Mouse (Mus musculus) myocyte (in vitro differentiated cells): ENCODE measurements around the gene Celsr2. TPM values are rescaled to one million over a fixed set of nuclear protein-coding genes. Genes with fewer than 3 reads are reported as not detected.

ENCODE experiments used
- H3K27me3 ChIP-seq: one replicate; pipeline ENCODE4 v1.6.1; 2011; ENCODE audit not compliant: control insufficient read depth, insufficient read depth, insufficient read length
- H3K36me3 ChIP-seq: one replicate; pipeline ENCODE4 v1.6.1; 2011; ENCODE audit not compliant: control insufficient read depth, insufficient read depth
- H3K4me2 ChIP-seq: one replicate; pipeline ENCODE4 v1.6.1; 2011; ENCODE audit warnings: low read depth, control low read depth
- H3K4me3 ChIP-seq: one replicate; pipeline ENCODE4 v1.5.1; 2011; ENCODE audit warnings: mild to moderate bottlenecking, control low read depth, moderate library complexity
- H3K79me2 ChIP-seq: one replicate; pipeline ENCODE4 v1.6.1; 2011; ENCODE audit not compliant: control insufficient read depth, insufficient read depth
- H3ac ChIP-seq: one replicate; pipeline ENCODE4 v1.6.1; 2011; ENCODE audit not compliant: control insufficient read depth, insufficient read length
- CEBPB ChIP-seq: IDR thresholded peaks from 2 replicates; pipeline ENCODE4 v1.6.1; 2011; ENCODE audit warnings: mild to moderate bottlenecking, moderate library complexity; ENCODE audit not compliant: poor library complexity, insufficient read depth, severe bottlenecking
- E2F4 ChIP-seq: IDR thresholded peaks from one replicate; pipeline ENCODE4 v1.6.1; 2011; ENCODE audit warnings: mild to moderate bottlenecking, control low read depth, moderate library complexity; ENCODE audit not compliant: insufficient read depth
- MAX ChIP-seq: IDR thresholded peaks from one replicate; pipeline ENCODE4 v1.6.1; 2011; ENCODE audit warnings: low read depth, mild to moderate bottlenecking, control low read depth
- MYOD1 ChIP-seq, 3 experiments: IDR thresholded peaks; one replicate each; pipeline ENCODE4 v1.6.1; 2011; ENCODE audit warnings: control low read depth in 2 of 3, low read depth in 2 of 3, mild to moderate bottlenecking in 2 of 3, moderate library complexity in 1 of 3; ENCODE audit not compliant: insufficient read length in 2 of 3, control insufficient read depth in 1 of 3
- MYOG ChIP-seq, 3 experiments: IDR thresholded peaks; one replicate each; pipeline ENCODE4 v1.6.1; 2011; ENCODE audit warnings: control low read depth in 2 of 3, low read depth in 2 of 3, mild to moderate bottlenecking in 2 of 3; ENCODE audit not compliant: insufficient read length in 2 of 3, control insufficient read depth in 1 of 3, insufficient read depth in 1 of 3
- POLR2A ChIP-seq: IDR thresholded peaks from one replicate; pipeline ENCODE4 v1.6.1; 2011; ENCODE audit warnings: low read depth, mild to moderate bottlenecking, control low read depth, moderate library complexity; ENCODE audit not compliant: insufficient read length
- POLR2AphosphoS2 ChIP-seq: IDR thresholded peaks from one replicate; pipeline ENCODE4 v1.6.1; 2011; ENCODE audit warnings: low read depth, control low read depth; ENCODE audit not compliant: insufficient read length
- REST ChIP-seq: IDR thresholded peaks from one replicate; pipeline ENCODE4 v1.6.1; 2011; ENCODE audit warnings: mild to moderate bottlenecking, control low read depth, moderate library complexity; ENCODE audit not compliant: insufficient read depth, insufficient read length
- SRF ChIP-seq: IDR thresholded peaks from one replicate; pipeline ENCODE4 v1.6.1; 2011; ENCODE audit warnings: low read depth; ENCODE audit not compliant: control insufficient read depth, insufficient read length
- TCF12 ChIP-seq: IDR thresholded peaks from one replicate; pipeline ENCODE4 v1.6.1; 2011; ENCODE audit warnings: mild to moderate bottlenecking, control low read depth; ENCODE audit not compliant: poor library complexity, insufficient read depth, severe bottlenecking
- TCF3 ChIP-seq: IDR thresholded peaks from one replicate; pipeline ENCODE4 v1.6.1; 2011; ENCODE audit warnings: low read depth, control low read depth; ENCODE audit not compliant: insufficient read length
- USF1 ChIP-seq: IDR thresholded peaks from one replicate; pipeline ENCODE4 v1.6.1; 2011; ENCODE audit warnings: low read depth, mild to moderate bottlenecking, control low read depth, moderate library complexity
- polyA plus RNA-seq: library from polyadenylated mRNA; unstranded; fragments of >200 nt; fragmentation: generic; extraction: Trizol; gene quantifications from one replicate; pipeline ENCODE4 v1.2.1, GENCODE M21; 2012; ENCODE audit warnings: missing spikeins

Gene Celsr2
- polyA plus RNA-seq, 1 experiment = not detected

- no peaks in the 10 kb centered on the region for H3K36me3 ChIP-seq
- no peaks in the 10 kb centered on the region for H3K79me2 ChIP-seq
- TF ChIP-seq SRF = no peak
- TF ChIP-seq E2F4 = no peak
- no peak for TF ChIP-seq TCF12
- no peak for TF ChIP-seq TCF3
- TF ChIP-seq USF1 = no peak
- no peak for TF ChIP-seq MYOG (IDR thresholded peaks at IDR 0.05; ENCODE audit: control insufficient read depth in 1 of 3, insufficient read depth in 1 of 3, insufficient read length in 2 of 3, low read depth in 2 of 3)
- no peak overlapping the region for H3ac ChIP-seq
- peaks cover 91% of the 10 kb centered on the region for H3K27me3 ChIP-seq
- no peak overlapping the region for H3K4me3 ChIP-seq
- H3K4me2 ChIP-seq = no peak overlapping the region
These were observed 12.8 kb downstream of the Celsr2 start for GRCm38 (mm10) chr3:108402528-108402920.

- Histone ChIP-seq H3K79me2 (no peaks in the 10 kb centered on the region), H3K36me3 (no peaks in the 10 kb centered on the region), H3K4me3 (no peak overlapping the region), H3K4me2 (no peak overlapping the region), H3ac (no peak overlapping the region), H3K27me3 (peaks cover 92% of the 10 kb centered on the region)
- TF ChIP-seq SRF = no peak
- no peak for TF ChIP-seq TCF12
- TF ChIP-seq TCF3 = no peak
- no peak for TF ChIP-seq POLR2A
- TF ChIP-seq REST = no peak
- TF ChIP-seq POLR2AphosphoS2 = no peak
- peak in 2 of 3 experiments; percentile 57 to 63 for TF ChIP-seq MYOG (IDR thresholded peaks at IDR 0.05; ENCODE audit: control insufficient read depth in 1 of 3, insufficient read depth in 1 of 3, insufficient read length in 2 of 3, low read depth in 2 of 3)
- TF ChIP-seq MYOD1 (IDR thresholded peaks at IDR 0.05; ENCODE audit: control insufficient read depth in 1 of 3, insufficient read length in 2 of 3, low read depth in 2 of 3) = peak in 1 of 3 experiments; percentile 72
- TF ChIP-seq USF1 = peak; percentile 65
These were observed 13.4 kb downstream of the Celsr2 start for GRCm38 (mm10) chr3:108401692-108402527.

- no peaks in the 10 kb centered on the region for H3K79me2 ChIP-seq
- TF ChIP-seq CEBPB = no peak
- no peak for TF ChIP-seq POLR2A
- no peak for TF ChIP-seq SRF
- TF ChIP-seq MAX = no peak
- no peak for TF ChIP-seq USF1
- no peak for TF ChIP-seq E2F4
- TF ChIP-seq TCF12 = no peak
- TF ChIP-seq MYOD1 (IDR thresholded peaks at IDR 0.05; ENCODE audit: control insufficient read depth in 1 of 3, insufficient read length in 2 of 3, low read depth in 2 of 3) = no peak
- TF ChIP-seq TCF3 = no peak
- no peak for TF ChIP-seq MYOG (IDR thresholded peaks at IDR 0.05; ENCODE audit: control insufficient read depth in 1 of 3, insufficient read depth in 1 of 3, insufficient read length in 2 of 3, low read depth in 2 of 3)
- no peak for TF ChIP-seq POLR2AphosphoS2
- no peak for TF ChIP-seq REST
- no peak overlapping the region for H3K4me3 ChIP-seq
- no peak overlapping the region for H3K4me2 ChIP-seq
- H3K27me3 ChIP-seq = peaks cover 92% of the 10 kb centered on the region
- no peaks in the 10 kb centered on the region for H3K36me3 ChIP-seq
- H3ac ChIP-seq = no peak overlapping the region
These were observed 14.9 kb downstream of the Celsr2 start for GRCm38 (mm10) chr3:108400442-108400841.

- Histone ChIP-seq H3K27me3 (peaks cover 96% of the 10 kb centered on the region), H3ac (no peak overlapping the region), H3K79me2 (no peaks in the 10 kb centered on the region), H3K4me3 (no peak overlapping the region), H3K36me3 (no peaks in the 10 kb centered on the region), H3K4me2 (no peak overlapping the region)
- no peak for TF ChIP-seq SRF
- no peak for TF ChIP-seq MYOD1 (IDR thresholded peaks at IDR 0.05; ENCODE audit: control insufficient read depth in 1 of 3, insufficient read length in 2 of 3, low read depth in 2 of 3)
These were observed 17.1 kb downstream of the Celsr2 start for GRCm38 (mm10) chr3:108398281-108398680.

- Histone ChIP-seq H3K27me3 (peaks cover 63% of the 10 kb centered on the region), H3K36me3 (no peaks in the 10 kb centered on the region), H3ac (no peak overlapping the region), H3K4me2 (no peak overlapping the region), H3K79me2 (no peaks in the 10 kb centered on the region), H3K4me3 (no peak overlapping the region)
- no peak for TF ChIP-seq POLR2AphosphoS2
- TF ChIP-seq TCF3 = no peak
- no peak for TF ChIP-seq CEBPB
- TF ChIP-seq MYOG (IDR thresholded peaks at IDR 0.05; ENCODE audit: control insufficient read depth in 1 of 3, insufficient read depth in 1 of 3, insufficient read length in 2 of 3, low read depth in 2 of 3) = no peak
- TF ChIP-seq TCF12 = no peak
- no peak for TF ChIP-seq SRF
- no peak for TF ChIP-seq POLR2A
- no peak for TF ChIP-seq MYOD1 (IDR thresholded peaks at IDR 0.05; ENCODE audit: control insufficient read depth in 1 of 3, insufficient read length in 2 of 3, low read depth in 2 of 3)
- no peak for TF ChIP-seq MAX
- TF ChIP-seq E2F4 = no peak
- TF ChIP-seq REST = no peak
- TF ChIP-seq USF1 = no peak
These were observed 22.6 kb downstream of the Celsr2 start for GRCm38 (mm10) chr3:108392793-108393192.
